ENCODE assay signal across 25 mouse cellular contexts in the genomic region with DNA sequence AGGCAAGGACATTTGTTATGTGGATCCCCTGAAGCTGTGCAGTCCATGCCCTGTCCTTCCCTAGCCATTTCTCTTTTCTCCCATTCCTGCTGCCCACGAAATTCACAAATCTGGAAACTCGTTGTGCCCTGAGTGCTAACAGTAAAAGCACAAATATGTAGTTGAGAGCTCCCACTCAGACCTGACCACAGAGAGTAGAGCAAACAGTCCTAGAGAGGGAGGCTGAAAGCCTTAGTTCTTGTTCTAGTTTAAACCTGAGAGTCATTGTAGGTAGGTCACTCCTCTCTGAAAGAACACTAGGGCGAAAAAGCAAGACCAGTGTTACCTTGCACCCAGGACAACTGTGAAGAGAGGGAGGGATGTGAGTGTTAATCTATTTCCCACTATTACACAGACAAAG.
"Had no signal": no experiment of that assay in that cellular context is flagged by ENCODE, and none has a peak within 500 bp of the region (broad histone marks: within the 10 kb centered on the region; RNA-seq: fewer than 3 reads in every experiment).

No protein-coding gene starts in this region.

- ATAC-seq: forebrain, embryonic 16.5 days; hindbrain, embryonic 16.5 days; inflammation-experienced regulatory T-cells, adult 6 months; intestine, embryonic 15.5 days; intestine, postnatal 0 days had no signal

- H3K9ac ChIP-seq: heart, embryonic 12.5 days; hindbrain, embryonic 12.5 days; hindbrain, embryonic 14.5 days; intestine, embryonic 15.5 days; kidney, embryonic 15.5 days had no signal

- H3K4me1 ChIP-seq: heart, embryonic 10.5 days; heart, embryonic 12.5 days; intestine, embryonic 15.5 days had no signal

- H3K4me2 ChIP-seq: heart, embryonic 12.5 days; hindbrain, embryonic 12.5 days; hindbrain, embryonic 14.5 days; intestine, embryonic 15.5 days; kidney, embryonic 15.5 days had no signal

- H3K4me3 ChIP-seq: gastrocnemius, adult 2 months; heart, embryonic 10.5 days; heart, embryonic 12.5 days; hindbrain, embryonic 10.5 days; hindbrain, embryonic 12.5 days; intestine, embryonic 15.5 days; kidney, embryonic 15.5 days had no signal

- H3K27ac ChIP-seq: gastrocnemius, adult 2 months; heart, embryonic 10.5 days; hindbrain, embryonic 10.5 days; hindbrain, embryonic 12.5 days; hindbrain, embryonic 14.5 days; intestine, embryonic 15.5 days; kidney, embryonic 15.5 days; kidney, postnatal 0 days had no signal

- H3K9me3 ChIP-seq: heart, embryonic 10.5 days; heart, embryonic 12.5 days; hindbrain, embryonic 10.5 days; hindbrain, embryonic 12.5 days; intestine, embryonic 15.5 days; kidney, embryonic 15.5 days had no signal

- H3K36me3 ChIP-seq: heart, embryonic 10.5 days; heart, embryonic 12.5 days; hindbrain, embryonic 10.5 days; hindbrain, embryonic 12.5 days; intestine, embryonic 15.5 days; kidney, embryonic 15.5 days had no signal

- H3K27me3 ChIP-seq: heart, embryonic 12.5 days; hindbrain, embryonic 12.5 days; intestine, embryonic 15.5 days; kidney, embryonic 15.5 days had no signal

- DNase-seq: gastrocnemius, adult 2 months; gastrocnemius, postnatal 10 days; gastrocnemius, postnatal 25 days; heart, adult 18-20 months; heart, postnatal 10 days; heart, postnatal 4 days; kidney, adult 2 months; kidney, adult 9 months; kidney, postnatal 14 days; kidney, postnatal 36 days; layer of hippocampus, adult 9-11 months; layer of hippocampus, postnatal 36 days; left cerebral cortex, postnatal 4 days had no signal
